Mouse (Mus musculus): ENCODE results near the gene Itpr1.

DNA sequence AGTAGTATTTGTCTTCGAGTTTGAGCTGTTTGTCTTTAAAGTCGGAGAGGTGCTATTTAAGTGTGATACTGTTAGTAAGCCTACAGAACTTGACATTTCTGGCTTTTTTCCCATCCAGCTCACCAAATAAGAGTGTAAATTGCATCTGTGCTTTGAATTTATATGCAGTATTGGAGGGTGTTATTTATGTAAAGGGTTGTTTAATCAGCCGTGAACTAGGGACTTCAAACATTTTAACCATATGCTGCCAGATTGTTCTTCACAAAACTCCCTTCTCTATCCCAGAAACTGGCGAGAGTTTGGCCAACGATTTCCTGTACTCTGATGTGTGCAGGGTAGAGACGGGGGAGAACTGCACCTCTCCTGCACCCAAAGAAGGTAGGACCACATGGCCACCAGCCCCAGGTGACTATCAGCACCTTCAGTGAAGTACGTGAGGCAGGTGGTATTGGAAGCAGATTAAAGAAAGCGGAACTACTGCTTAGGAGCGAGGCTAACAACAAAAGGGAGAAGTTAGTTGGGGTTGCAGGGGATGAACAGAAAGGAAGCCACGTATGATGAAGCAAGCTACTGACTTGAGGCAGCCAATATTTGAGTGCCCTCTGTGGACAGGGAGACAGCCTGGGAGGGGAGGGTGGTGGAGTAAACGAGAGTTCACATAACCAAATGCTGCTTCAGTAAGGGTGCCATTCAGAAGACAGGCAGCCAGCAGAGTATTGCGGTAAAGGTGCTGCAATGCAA, 304.5 kb downstream of the Itpr1 start:
- TF ChIP-seq CTCF (IDR thresholded peaks at IDR 0.05; ENCODE audit: insufficient read depth, low read length) (no peak), POLR2A (IDR thresholded peaks at IDR 0.05; ENCODE audit: borderline replicate concordance, extremely low read depth, low read depth, low read length) (no peak)

All from lung, adult 2 months (tissue).